ENCODE assay signal across 10 mouse cellular contexts in the genomic region with DNA sequence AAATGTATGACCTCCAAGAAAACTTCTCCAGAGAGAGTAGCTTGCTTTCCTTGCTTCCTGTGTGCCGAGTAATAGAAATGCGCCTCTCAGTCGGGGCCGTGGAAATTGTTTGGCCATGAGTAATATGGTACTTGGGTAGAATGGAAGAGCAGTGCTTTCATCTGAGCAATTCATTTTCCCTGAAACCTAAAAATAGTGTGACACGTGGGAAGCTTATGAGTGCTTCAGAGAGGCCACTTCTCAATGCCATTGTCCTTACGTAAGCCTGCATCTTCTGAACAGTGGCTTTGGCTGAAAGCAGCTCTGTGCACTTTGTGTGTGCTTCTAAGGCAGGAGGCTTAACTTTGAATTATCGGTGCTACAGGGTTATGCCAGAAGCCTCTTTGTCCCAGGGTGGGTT.
DNase-seq lines count a peak whose midpoint lies in the region; ATAC-seq and TF ChIP-seq lines count a peak whose summit lies in the region.
"Had no signal": no experiment of that assay in that cellular context is flagged by ENCODE, and none has a peak within 500 bp of the region (broad histone marks: within the 10 kb centered on the region; RNA-seq: fewer than 3 reads in every experiment).

No protein-coding gene starts in this region.

- TF ChIP-seq CTCF in stomach, postnatal 0 days (IDR thresholded peaks at IDR 0.05; ENCODE audit: low read depth) = no peak

- 68% methylated on average over 7 of the region's 7 CpGs for WGBS in hindbrain, embryonic 16.5 days
- WGBS in hindbrain, embryonic 13.5 days = 85% methylated on average over 7 of the region's 7 CpGs
- 55% methylated on average over 7 of the region's 7 CpGs for WGBS in stomach, postnatal 0 days

- TF ChIP-seq EP300 in stomach, postnatal 0 days (optimal IDR thresholded peaks at IDR 0.05) = no peak

- no peaks in the 10 kb centered on the region for H3K9me3 ChIP-seq in hindbrain, embryonic 16.5 days (ENCODE audit: control insufficient read depth, low read length)
- no peaks in the 10 kb centered on the region for H3K9me3 ChIP-seq in hindbrain, embryonic 13.5 days
- no peaks in the 10 kb centered on the region for H3K9me3 ChIP-seq in stomach, postnatal 0 days (ENCODE audit: control insufficient read depth, low read length)

- H3K4me1 ChIP-seq in hindbrain, embryonic 16.5 days (ENCODE audit: control insufficient read depth, insufficient read depth, low read depth, low read length) = peaks cover 8% of the 10 kb centered on the region
- peaks cover 4% of the 10 kb centered on the region; the same call in 1 of the 2 replicates for H3K4me1 ChIP-seq in hindbrain, embryonic 13.5 days (replicated peaks)
- no peaks in the 10 kb centered on the region for H3K4me1 ChIP-seq in stomach, postnatal 0 days (replicated peaks; ENCODE audit: control insufficient read depth, insufficient read depth)

- no peak overlapping the region for H3K27ac ChIP-seq in hindbrain, embryonic 16.5 days (ENCODE audit: low read depth, low read length)
- no peak overlapping the region for H3K27ac ChIP-seq in hindbrain, embryonic 13.5 days
- no peak overlapping the region for H3K27ac ChIP-seq in stomach, postnatal 0 days (replicated peaks)

- H3K4me3 ChIP-seq in hindbrain, embryonic 16.5 days (ENCODE audit: low read length) = no peak overlapping the region
- H3K4me3 ChIP-seq in hindbrain, embryonic 13.5 days = no peak overlapping the region
- H3K4me3 ChIP-seq in stomach, postnatal 0 days (ENCODE audit: low read depth, low read length) = no peak overlapping the region

- H3K36me3 ChIP-seq in hindbrain, embryonic 16.5 days (ENCODE audit: control insufficient read depth, insufficient read depth, low read length) = no peaks in the 10 kb centered on the region
- no peaks in the 10 kb centered on the region for H3K36me3 ChIP-seq in hindbrain, embryonic 13.5 days
- H3K36me3 ChIP-seq in stomach, postnatal 0 days (ENCODE audit: control insufficient read depth, insufficient read depth, low read length) = no peaks in the 10 kb centered on the region

- peak; percentile 42 to 57 for DNase-seq in right cerebral cortex, adult 2 months (ENCODE audit: low spot score in 2 of 2)
- DNase-seq in right cerebral cortex, postnatal 25 days = no peak
- DNase-seq in heart, adult 9 months (ENCODE audit: low spot score in 2 of 2) = peak; percentile 28 to 59
- DNase-seq in stomach, postnatal 0 days (ENCODE audit: low spot score) = no peak
- no peak for DNase-seq in thymus, postnatal 10 days (ENCODE audit: low spot score in 2 of 2)
- DNase-seq in cerebellum, postnatal 4 days (ENCODE audit: low spot score in 2 of 2) = no peak
- DNase-seq: liver, postnatal 0 days had no signal

- H3K27me3 ChIP-seq in hindbrain, embryonic 16.5 days (replicated peaks; ENCODE audit: control insufficient read depth, insufficient read depth, low read length) = no peaks in the 10 kb centered on the region
- H3K27me3 ChIP-seq in hindbrain, embryonic 13.5 days = no peaks in the 10 kb centered on the region
- no peaks in the 10 kb centered on the region for H3K27me3 ChIP-seq in stomach, postnatal 0 days (ENCODE audit: control insufficient read depth, insufficient read depth, low read length)

- H3K4me2 ChIP-seq in hindbrain, embryonic 16.5 days (ENCODE audit: low read length) = no peak overlapping the region
- H3K4me2 ChIP-seq in hindbrain, embryonic 13.5 days = no peak overlapping the region
- H3K4me2 ChIP-seq in stomach, postnatal 0 days (replicated peaks; ENCODE audit: low read depth) = no peak overlapping the region

- ATAC-seq in hindbrain, embryonic 16.5 days = 0 out of 2 replicates have a peak, but pooled peaks have one; percentile 46
- ATAC-seq in hindbrain, embryonic 13.5 days (ENCODE audit: low FRiP score) = no peak
- 0 out of 2 replicates have a peak, but pooled peaks have one; percentile 24 for ATAC-seq in stomach, postnatal 0 days (ENCODE audit: low FRiP score, low TSS enrichment)
- ATAC-seq: intestine, postnatal 0 days; liver, postnatal 0 days had no signal

- no peak overlapping the region for H3K9ac ChIP-seq in hindbrain, embryonic 16.5 days (ENCODE audit: low read depth, low read length)
- no peak overlapping the region for H3K9ac ChIP-seq in hindbrain, embryonic 13.5 days
- H3K9ac ChIP-seq in stomach, postnatal 0 days (ENCODE audit: low read length) = no peak overlapping the region
- H3K9ac ChIP-seq: liver, postnatal 0 days had no signal

Comparison
In these comparisons a context has a peak if more than half of its experiments do, and no peak if none do; other contexts are left out.
1. DNase-seq: peak in right cerebral cortex, adult 2 months (2 of 2) and heart, adult 9 months (2 of 2); none in right cerebral cortex, postnatal 25 days (single experiment), stomach, postnatal 0 days (single experiment), thymus, postnatal 10 days (0 of 2) and cerebellum, postnatal 4 days (0 of 2).